In the genomic region with DNA sequence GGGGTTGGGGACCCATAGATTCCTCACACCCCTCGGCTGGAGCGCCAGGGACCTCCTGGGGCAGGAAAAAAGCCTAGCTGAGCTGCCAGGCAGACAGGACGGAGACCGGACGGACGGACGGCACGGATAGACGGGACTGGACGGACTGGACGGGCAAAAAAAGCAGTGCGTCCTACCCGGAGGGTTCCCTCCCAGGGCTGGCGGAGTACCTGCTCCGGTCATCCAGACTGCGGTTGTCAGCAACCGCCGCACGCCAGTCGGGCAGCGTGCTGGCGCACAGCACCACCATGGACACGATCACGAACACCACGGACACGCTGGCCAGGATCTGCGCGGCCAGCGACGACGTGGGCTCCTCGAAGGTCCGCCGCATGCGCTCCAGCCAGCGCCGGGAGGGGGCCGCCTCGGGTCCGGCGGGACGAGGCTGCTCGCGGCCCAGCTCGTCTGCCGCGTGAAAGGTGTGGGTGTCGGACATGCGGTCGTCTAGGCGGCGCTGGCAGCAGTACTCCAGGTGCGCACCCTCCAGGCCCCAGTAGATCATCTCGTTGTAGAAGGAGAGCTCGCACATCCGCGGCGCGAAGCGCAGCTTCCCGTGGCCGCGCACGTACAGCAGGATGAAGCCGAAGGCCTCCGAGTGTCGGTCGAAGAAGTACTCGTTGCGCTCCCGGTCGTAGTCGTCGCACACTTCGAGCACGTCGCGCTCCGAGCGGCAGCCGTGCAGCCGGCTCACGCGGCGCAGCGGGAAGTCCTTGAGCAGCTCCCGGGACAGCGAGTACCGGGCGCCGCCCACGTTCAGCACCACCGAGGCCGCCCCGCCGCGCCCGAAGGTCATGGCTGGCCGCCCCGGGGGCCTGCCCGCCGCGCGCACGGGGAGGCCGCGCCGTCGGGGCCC, we compare ENCODE assay signal across 8 mouse cellular contexts. TPM values are rescaled to one million over a fixed set of nuclear protein-coding genes. Genes with fewer than 3 reads are reported as not detected.
DNase-seq lines count a peak whose midpoint lies in the region; ATAC-seq and TF ChIP-seq lines count a peak whose summit lies in the region.

No protein-coding gene starts in this region.

- no peak for ATAC-seq in embryonic facial prominence, embryonic 13.5 days (ENCODE audit: insufficient number of reproducible peaks, insufficient read depth, low FRiP score, low TSS enrichment, low read depth)
- 0 out of 2 replicates have a peak, but pooled peaks have one; percentile 32 for ATAC-seq in hindbrain, embryonic 15.5 days (ENCODE audit: low FRiP score, low read depth)
- no peak; the same call in 1 of the 2 replicates for ATAC-seq in limb, embryonic 14.5 days (ENCODE audit: low FRiP score, low read depth)
- peak; percentile 25; the same call in 1 of the 2 replicates for ATAC-seq in midbrain, embryonic 14.5 days (ENCODE audit: low FRiP score, low TSS enrichment)

- no peaks in the 10 kb centered on the region for H3K36me3 ChIP-seq in embryonic facial prominence, embryonic 13.5 days
- H3K36me3 ChIP-seq in hindbrain, embryonic 15.5 days = no peaks in the 10 kb centered on the region
- no peaks in the 10 kb centered on the region for H3K36me3 ChIP-seq in limb, embryonic 14.5 days (ENCODE audit: control insufficient read depth, insufficient read depth, low read length)
- no peaks in the 10 kb centered on the region for H3K36me3 ChIP-seq in midbrain, embryonic 14.5 days (ENCODE audit: control insufficient read depth, insufficient read depth, low read length)

- peaks cover 84% of the 10 kb centered on the region for H3K27me3 ChIP-seq in embryonic facial prominence, embryonic 13.5 days
- peaks cover 53% of the 10 kb centered on the region for H3K27me3 ChIP-seq in hindbrain, embryonic 15.5 days
- H3K27me3 ChIP-seq in limb, embryonic 14.5 days (ENCODE audit: control insufficient read depth, insufficient read depth, low read length) = peaks cover 52% of the 10 kb centered on the region
- peaks cover 54% of the 10 kb centered on the region for H3K27me3 ChIP-seq in midbrain, embryonic 14.5 days (ENCODE audit: control insufficient read depth, insufficient read depth, low read length)

- H3K9me3 ChIP-seq in embryonic facial prominence, embryonic 13.5 days = no peaks in the 10 kb centered on the region
- no peaks in the 10 kb centered on the region for H3K9me3 ChIP-seq in hindbrain, embryonic 15.5 days
- H3K9me3 ChIP-seq in limb, embryonic 14.5 days (ENCODE audit: control insufficient read depth, low read length) = no peaks in the 10 kb centered on the region
- no peaks in the 10 kb centered on the region; the same call in 1 of the 2 replicates for H3K9me3 ChIP-seq in midbrain, embryonic 14.5 days (ENCODE audit: control insufficient read depth, low read length)

- TF ChIP-seq POLR2A in limb, embryonic 14.5 days (IDR thresholded peaks at IDR 0.05; ENCODE audit: borderline replicate concordance, extremely low read depth, insufficient read depth, insufficient read length) = no peak

- 2% methylated on average over 107 of the region's 109 CpGs for WGBS in embryonic facial prominence, embryonic 13.5 days
- WGBS in hindbrain, embryonic 15.5 days = 2% methylated on average over 95 of the region's 109 CpGs
- WGBS in limb, embryonic 14.5 days = 2% methylated on average over 81 of the region's 109 CpGs
- 3% methylated on average over 109 of the region's 109 CpGs for WGBS in midbrain, embryonic 14.5 days

- H3K4me3 ChIP-seq in embryonic facial prominence, embryonic 13.5 days = peak overlapping the region; percentile 61
- H3K4me3 ChIP-seq in hindbrain, embryonic 15.5 days = peak overlapping the region; percentile 57
- peak overlapping the region; percentile 54 for H3K4me3 ChIP-seq in limb, embryonic 14.5 days (replicated peaks; ENCODE audit: low read length)
- H3K4me3 ChIP-seq in midbrain, embryonic 14.5 days (replicated peaks; ENCODE audit: low read depth, low read length) = peak overlapping the region; percentile 53

- H3K27ac ChIP-seq in embryonic facial prominence, embryonic 13.5 days = no peak overlapping the region
- no peak overlapping the region for H3K27ac ChIP-seq in hindbrain, embryonic 15.5 days (replicated peaks)
- H3K27ac ChIP-seq in limb, embryonic 14.5 days (replicated peaks; ENCODE audit: low read depth, low read length) = no peak overlapping the region
- no peak overlapping the region for H3K27ac ChIP-seq in midbrain, embryonic 14.5 days (replicated peaks; ENCODE audit: low read depth, low read length)

- DNase-seq in urinary bladder, adult 2 months (ENCODE audit: low spot score) = peak; percentile 28
- DNase-seq in urinary bladder, postnatal 10 days (ENCODE audit: low spot score) = no peak
- no peak for DNase-seq in limb, embryonic 14.5 days (ENCODE audit: low spot score)
- DNase-seq in midbrain, embryonic 14.5 days = peak; percentile 71
- peak; percentile 12 to 21 for DNase-seq in spleen, postnatal 36 days (ENCODE audit: low spot score in 2 of 2)
- DNase-seq in cerebellum, adult 11 months = no peak

- H3K9ac ChIP-seq in embryonic facial prominence, embryonic 13.5 days = peak overlapping the region; percentile 62
- H3K9ac ChIP-seq in hindbrain, embryonic 15.5 days = peak overlapping the region; percentile 19
- H3K9ac ChIP-seq in limb, embryonic 14.5 days (ENCODE audit: low read depth, low read length, severe bottlenecking) = peak overlapping the region; percentile 51; the same call in 1 of the 2 replicates
- H3K9ac ChIP-seq in midbrain, embryonic 14.5 days (replicated peaks; ENCODE audit: low read length) = peak overlapping the region; percentile 48

- H3K4me1 ChIP-seq in embryonic facial prominence, embryonic 13.5 days = peaks cover 30% of the 10 kb centered on the region
- peaks cover 32% of the 10 kb centered on the region for H3K4me1 ChIP-seq in hindbrain, embryonic 15.5 days (replicated peaks)
- peaks cover 15% of the 10 kb centered on the region; the same call in 1 of the 2 replicates for H3K4me1 ChIP-seq in limb, embryonic 14.5 days (ENCODE audit: control insufficient read depth, insufficient read depth, low read length)
- H3K4me1 ChIP-seq in midbrain, embryonic 14.5 days (ENCODE audit: control insufficient read depth, insufficient read depth, low read length) = no peaks in the 10 kb centered on the region; the same call in none of the 2 replicates

- H3K4me2 ChIP-seq in embryonic facial prominence, embryonic 13.5 days = peak overlapping the region; percentile 93
- peak overlapping the region; percentile 88 for H3K4me2 ChIP-seq in hindbrain, embryonic 15.5 days
- peak overlapping the region; percentile 96 for H3K4me2 ChIP-seq in limb, embryonic 14.5 days (replicated peaks; ENCODE audit: low read depth, low read length, severe bottlenecking)
- peak overlapping the region; percentile 84 for H3K4me2 ChIP-seq in midbrain, embryonic 14.5 days (ENCODE audit: low read length)

RNA-seq across cellular contexts. Expression of a gene that starts 0.7 kb away (rescaled TPM):
- polyA plus RNA-seq in urinary bladder, adult 2 months (2012; rRNA removed) = 2.0 and 2.6 TPM in 2 replicates
- not detected in 2 replicates for polyA plus RNA-seq in embryonic facial prominence, embryonic 13.5 days (2015; fragmentation: Nextera tagmentation; extraction: Ambion mirVana)
- polyA plus RNA-seq in hindbrain, embryonic 15.5 days (2015; fragmentation: Nextera tagmentation; extraction: Ambion mirVana) = 0.04 and 0.14 TPM in 2 replicates
- polyA plus RNA-seq in limb, embryonic 14.5 days (2012; rRNA removed) = 0.06 and 0.08 TPM in 2 replicates
- not detected in 2 replicates for polyA plus RNA-seq in limb, embryonic 14.5 days (2014; fragmentation: Nextera tagmentation; extraction: Ambion mirVana)
- 0.15 TPM in 1 of 2 replicates, not detected in the other for polyA plus RNA-seq in midbrain, embryonic 14.5 days (2014; fragmentation: Nextera tagmentation; extraction: Ambion mirVana)

Comparison
In these comparisons a context has a peak if more than half of its experiments do, and no peak if none do; other contexts are left out.
1. DNase-seq: peak in urinary bladder, adult 2 months (single experiment), midbrain, embryonic 14.5 days (single experiment) and spleen, postnatal 36 days (2 of 2); none in urinary bladder, postnatal 10 days (single experiment), limb, embryonic 14.5 days (single experiment) and cerebellum, adult 11 months (single experiment).
2. ATAC-seq: peak in hindbrain, embryonic 15.5 days (single experiment) and midbrain, embryonic 14.5 days (single experiment); none in embryonic facial prominence, embryonic 13.5 days (single experiment) and limb, embryonic 14.5 days (single experiment).
3. Peak in every context shown above with its lines, with median percentiles within 50 percentile points of each other: H3K4me2 ChIP-seq, H3K4me3 ChIP-seq and H3K9ac ChIP-seq.